Mouse (Mus musculus) cerebellum, adult 2 months (tissue): ENCODE data around the gene Nploc4. TPM values are rescaled to one million over a fixed set of nuclear protein-coding genes. Genes with fewer than 3 reads are reported as not detected.

Source experiments
- DNase-seq, 2 experiments: peaks; one replicate each; pipeline ENCODE4 v3.0.0; 2021
- H3K27ac ChIP-seq: fragments of 200-500 bp; 2 replicates; pipeline ENCODE4 v1.5.1; 2012; ENCODE audit warnings: low read length, control low read depth, inconsistent platforms; ENCODE audit not compliant: insufficient read depth
- H3K27me3 ChIP-seq: fragments of 200-500 bp; 2 replicates; pipeline ENCODE4 v1.6.1; 2012; ENCODE audit warnings: inconsistent platforms, mild to moderate bottlenecking, low read length, moderate library complexity; ENCODE audit not compliant: control insufficient read depth, insufficient read depth
- H3K4me1 ChIP-seq: fragments of 200-500 bp; 2 replicates; pipeline ENCODE4 v1.6.1; 2011; ENCODE audit warnings: low read length; ENCODE audit not compliant: control insufficient read depth, insufficient read depth
- H3K4me3 ChIP-seq: fragments of 200-500 bp; replicated peaks from 2 replicates; pipeline ENCODE3; 2011; ENCODE audit warnings: mild to moderate bottlenecking, low read depth, low read length, control low read depth; ENCODE audit not compliant: insufficient read depth
- CTCF ChIP-seq: fragments of 200-500 bp; IDR thresholded peaks from 2 replicates; pipeline ENCODE4 v1.5.1; 2011; ENCODE audit warnings: low read depth, mild to moderate bottlenecking, control low read depth, low read length, moderate library complexity, borderline replicate concordance; ENCODE audit not compliant: insufficient read depth
- POLR2A ChIP-seq: fragments of 200-500 bp; IDR thresholded peaks from 2 replicates; pipeline ENCODE4 v1.6.1; 2011; ENCODE audit warnings: low read length, control low read depth, borderline replicate concordance; ENCODE audit not compliant: insufficient read depth
- WGBS: fragments of 180-500 bp; shearing (Covaris S2); methylation state at CpG from one replicate; pipeline ENCODE4 v1.1.7; 2018; 5-methylcytosine and 5-hydroxymethylcytosine counted together
- polyA plus RNA-seq: library from polyadenylated mRNA; depleted of rRNA; stranded (reverse); fragments of >200 nt; gene quantifications from 2 replicates; pipeline ENCODE4 v1.2.3, GENCODE M21; 2012

Nploc4 gene
- polyA plus RNA-seq, 1 experiment, result 56.3 TPM

DNA sequence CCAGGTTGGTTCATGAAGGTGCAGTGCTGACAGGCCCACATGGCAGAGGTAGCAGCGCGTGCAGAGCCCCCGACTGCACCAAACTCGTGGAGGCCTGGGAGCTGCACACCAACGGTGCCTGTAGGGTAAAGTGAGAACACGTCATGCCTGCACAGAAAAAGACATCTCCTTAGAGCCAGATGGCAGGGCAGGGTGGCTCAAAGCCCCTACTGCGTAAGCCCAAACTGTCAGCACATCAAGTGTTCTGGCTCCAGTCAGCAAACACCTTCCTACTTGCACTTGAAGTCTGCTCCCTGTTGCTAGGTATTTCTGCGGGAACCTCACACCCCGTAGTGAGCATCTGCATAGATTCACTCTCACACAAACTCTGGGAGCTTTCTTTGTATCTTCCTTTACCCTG is 55.0 kb downstream of the Nploc4 start:
- Histone ChIP-seq H3K4me1 (peaks cover 6% of the 10 kb centered on the region), H3K27me3 (no peaks in the 10 kb centered on the region), H3K27ac (no peak overlapping the region), H3K4me3 (no peak overlapping the region)
- 85% methylated on average over 9 of the region's 9 CpGs for WGBS
- TF ChIP-seq POLR2A (no peak), CTCF (no peak)
- DNase-seq, result no peak

DNA sequence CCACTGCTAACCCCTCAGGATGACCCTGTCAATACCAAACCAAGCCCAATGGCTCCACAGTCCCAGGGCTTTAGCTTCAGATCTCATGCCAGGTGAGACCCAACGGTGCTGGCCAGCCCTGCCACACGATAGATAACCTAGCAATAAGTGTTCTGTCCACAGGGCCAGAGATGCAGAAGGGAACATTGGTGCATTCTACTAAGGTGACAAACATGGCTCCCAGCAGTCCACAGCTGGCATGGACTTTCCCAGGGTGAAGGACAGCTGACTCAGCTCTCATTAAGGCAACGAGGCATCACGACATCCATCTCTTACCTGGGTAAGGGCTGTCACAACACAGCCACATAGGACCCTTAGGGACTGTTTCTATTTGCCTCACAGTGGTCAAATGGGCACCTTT is 56.4 kb downstream of the Nploc4 start:
- Histone ChIP-seq H3K27ac (no peak overlapping the region), H3K27me3 (no peaks in the 10 kb centered on the region), H3K4me1 (peaks cover 8% of the 10 kb centered on the region), H3K4me3 (no peak overlapping the region)
- TF ChIP-seq POLR2A, result no peak
- no peak for TF ChIP-seq CTCF
- 89% methylated on average over 4 of the region's 4 CpGs for WGBS
- no peak for DNase-seq

DNA sequence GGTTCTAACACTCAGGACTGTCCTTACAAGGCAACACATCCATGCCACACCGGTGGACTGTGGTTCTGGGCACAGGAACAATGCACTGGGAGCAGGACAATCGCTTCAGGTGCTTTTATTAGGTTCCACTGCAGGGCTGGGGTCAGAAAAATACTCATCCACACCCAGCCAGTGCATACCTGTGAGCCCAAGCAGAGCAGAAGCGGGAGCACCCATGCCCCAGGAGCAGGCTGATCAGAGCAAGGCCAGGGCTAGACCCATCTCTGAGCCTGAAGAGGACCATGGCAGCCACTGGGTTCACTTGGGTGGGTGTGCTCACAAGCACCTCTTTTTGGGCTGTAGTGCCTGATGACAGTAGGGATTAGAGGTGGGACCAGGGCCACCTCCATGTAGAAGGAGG is 57.2 kb downstream of the Nploc4 start:
- TF ChIP-seq POLR2A (no peak), CTCF (no peak)
- Histone ChIP-seq H3K4me3 (no peak overlapping the region), H3K4me1 (peaks cover 8% of the 10 kb centered on the region), H3K27ac (no peak overlapping the region), H3K27me3 (no peaks in the 10 kb centered on the region)
- DNase-seq, result no peak
- 94% methylated on average over 3 of the region's 3 CpGs for WGBS

DNA sequence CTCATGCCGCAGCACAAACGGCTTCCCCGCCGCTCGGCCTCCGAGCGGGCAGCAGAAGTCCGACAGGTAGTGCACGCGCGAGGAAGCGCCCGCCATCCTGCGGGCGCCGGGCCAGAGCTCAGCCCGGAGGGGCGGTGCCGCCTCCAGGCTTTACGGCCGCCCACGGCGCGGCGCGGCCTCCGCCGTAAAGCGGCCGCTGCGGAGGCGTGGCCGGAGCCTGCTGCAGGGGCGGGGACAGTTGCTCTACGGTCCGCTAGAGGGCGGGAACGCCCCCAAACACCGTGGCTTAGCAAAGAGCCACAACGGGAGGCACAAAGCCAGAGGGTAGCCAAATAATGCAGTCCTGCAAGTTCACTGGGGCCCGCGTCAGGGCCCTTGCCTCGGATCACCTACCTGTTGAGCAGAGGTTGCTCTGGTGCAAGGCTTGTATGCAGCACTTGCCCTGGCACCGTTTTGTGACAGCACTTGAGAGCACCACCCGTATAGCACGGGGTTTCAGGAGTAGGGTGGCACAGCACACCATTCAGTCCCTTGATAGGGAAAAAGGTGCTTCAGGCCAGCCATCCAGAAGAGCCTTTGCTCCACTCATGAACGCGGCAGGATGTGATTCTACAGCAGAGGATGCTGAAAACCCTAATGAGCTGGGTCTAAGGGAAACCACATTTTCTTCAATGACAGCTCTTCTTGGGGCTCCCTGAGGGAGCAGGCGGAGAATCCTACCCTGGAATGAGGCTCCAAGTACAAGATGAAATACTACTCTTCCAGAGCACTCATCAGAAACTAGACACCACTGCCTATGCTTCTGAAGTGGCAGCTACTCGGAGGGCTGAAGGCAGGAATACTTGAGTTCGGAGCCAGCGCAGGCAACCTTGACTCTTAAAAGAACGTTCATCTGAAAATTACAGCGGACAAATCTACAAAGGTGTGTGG is 58.6 kb downstream of the Nploc4 start, which contains the start of gene Faap100:
Faap100 (minus strand) TSS at position 154 of the 930 bp plus-strand sequence.
- DNase-seq, result peak; percentile 84 to 86
- TF ChIP-seq CTCF (peak; percentile 58), POLR2A (0 out of 2 replicates have a peak, but pooled peaks have one; percentile 50)
- Histone ChIP-seq H3K4me1 (peaks cover 8% of the 10 kb centered on the region), H3K4me3 (peak within 1 kb of the TSS; percentile 84), H3K27ac (no peak within 1 kb of the TSS), H3K27me3 (no peaks in the 10 kb centered on the region)
- WGBS, result 8% methylated on average over 54 of the region's 54 CpGs

DNA sequence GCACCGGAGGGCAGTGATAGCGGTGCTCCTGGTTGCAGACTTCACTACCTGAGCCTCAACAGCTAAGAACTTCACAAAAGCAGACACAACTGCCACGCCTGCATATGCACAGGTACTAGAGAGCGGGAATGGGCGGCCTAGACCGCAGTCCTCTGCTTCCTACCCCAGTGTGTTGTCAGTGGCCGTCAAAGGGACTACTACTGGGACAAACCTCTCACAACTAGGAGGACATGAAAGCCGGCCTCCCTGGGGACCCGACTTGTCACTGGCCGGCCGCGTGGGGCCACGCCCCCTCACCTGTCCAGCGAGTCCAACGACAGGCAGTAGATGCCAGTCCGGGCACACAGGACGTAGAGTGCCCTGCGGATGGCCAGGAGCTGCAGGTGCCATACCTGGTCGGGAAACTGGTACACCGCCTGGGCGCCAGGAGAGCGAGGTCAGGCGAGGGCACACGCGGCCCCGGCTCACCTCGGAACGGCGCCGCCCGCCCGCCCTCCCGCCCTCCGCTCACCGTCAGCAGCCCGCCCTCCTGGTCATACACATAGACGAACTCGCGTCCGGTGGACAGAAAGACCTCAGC is 59.4 kb downstream of the Nploc4 start:
- peak in 1 of 2 experiments; percentile 60 for DNase-seq
- WGBS, result 1% methylated on average over 37 of the region's 40 CpGs
- Histone ChIP-seq H3K27ac (no peak overlapping the region), H3K27me3 (no peaks in the 10 kb centered on the region), H3K4me1 (peaks cover 8% of the 10 kb centered on the region), H3K4me3 (peak overlapping the region; percentile 84)
- TF ChIP-seq POLR2A (no peak), CTCF (no peak)

DNA sequence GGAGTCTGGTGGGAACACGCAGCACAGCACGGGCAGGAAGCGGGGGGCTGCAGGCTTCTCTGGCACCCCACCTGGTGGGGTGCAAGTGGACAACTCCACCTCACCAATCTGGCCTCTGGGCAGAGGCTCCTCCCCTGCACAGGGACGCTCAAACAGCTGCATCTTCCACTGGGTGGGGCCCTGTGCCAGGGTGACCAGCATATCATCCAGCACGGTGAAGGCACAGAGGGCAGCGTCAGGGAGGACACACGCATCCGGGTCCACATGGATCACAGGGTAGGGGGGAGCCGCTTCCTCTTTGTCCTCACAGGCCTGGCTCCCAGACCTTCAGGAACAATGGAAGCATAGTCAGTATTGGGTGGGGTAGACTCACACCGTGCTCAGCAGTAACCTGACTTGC is 60.2 kb downstream of the Nploc4 start:
- no peak overlapping the region for H3K27ac ChIP-seq
- DNase-seq, result no peak
- H3K27me3 ChIP-seq, result no peaks in the 10 kb centered on the region
- peak overlapping the region; percentile 84 for H3K4me3 ChIP-seq
- TF ChIP-seq CTCF, result no peak
- 49% methylated on average over 10 of the region's 10 CpGs for WGBS
- H3K4me1 ChIP-seq, result peaks cover 8% of the 10 kb centered on the region

DNA sequence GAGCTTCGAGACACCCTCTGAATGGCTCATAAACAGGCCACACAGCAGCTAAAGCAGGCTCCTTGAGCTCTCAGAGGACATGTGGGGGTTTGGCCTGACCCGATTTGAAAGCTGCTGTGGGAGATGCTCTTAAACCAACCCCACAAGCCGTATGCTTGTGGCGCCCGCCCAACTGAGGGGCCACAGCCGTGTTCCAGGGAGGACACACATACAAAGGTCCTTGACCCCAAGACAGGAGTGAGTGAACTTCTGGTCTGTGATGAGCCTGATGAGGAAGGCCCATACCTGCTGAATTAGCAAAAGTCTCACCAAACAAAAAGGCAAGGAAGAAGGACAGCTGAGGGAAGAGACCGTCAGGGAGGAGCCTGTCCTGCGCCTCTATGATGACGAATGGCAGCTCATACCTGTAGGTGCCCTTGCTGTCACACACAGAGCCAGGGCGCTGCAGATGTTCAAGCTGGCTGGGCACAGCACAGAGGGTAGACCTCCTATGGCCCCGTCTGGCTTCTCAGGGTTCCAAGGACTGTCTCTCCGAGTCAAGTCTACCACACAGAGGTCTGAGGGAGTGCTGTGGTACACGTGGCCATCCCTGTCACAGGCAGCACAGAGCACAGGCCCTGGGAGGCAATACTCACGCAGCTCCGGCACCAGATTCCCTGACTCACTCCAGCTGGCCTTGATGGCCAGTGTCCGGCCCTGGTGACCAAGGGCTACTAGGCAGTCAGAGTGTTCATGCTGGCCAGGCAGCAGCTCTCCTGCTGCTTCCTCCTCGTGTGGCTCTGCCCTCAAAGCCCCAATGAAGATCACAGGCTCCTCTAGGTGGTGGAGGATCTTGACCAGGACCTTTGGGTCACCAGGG is 61.0 kb downstream of the Nploc4 start:
- Histone ChIP-seq H3K4me1 (peaks cover 8% of the 10 kb centered on the region), H3K27me3 (no peaks in the 10 kb centered on the region), H3K27ac (no peak overlapping the region), H3K4me3 (no peak overlapping the region)
- DNase-seq, result no peak
- TF ChIP-seq CTCF (no peak), POLR2A (no peak)
- WGBS, result 88% methylated on average over 17 of the region's 17 CpGs
